Mouse (Mus musculus) hindbrain, embryonic 11.5 days (tissue): ENCODE data around the gene Fam229b. TPM values are rescaled to one million over a fixed set of nuclear protein-coding genes. Genes with fewer than 3 reads are reported as not detected.

Experiments
- ATAC-seq: fragments of 200-750 bp; cut with Nextera tagmentation; 2 replicates; pipeline ENCODE4 v1.8.0; 2017; ENCODE audit warnings: mild to moderate bottlenecking, moderate TSS enrichment, moderate library complexity; ENCODE audit not compliant: low FRiP score
- DNase-seq: peaks from one replicate; pipeline ENCODE4 v3.0.0-alpha.2; 2015; ENCODE audit warnings: low spot score
- H3K27ac ChIP-seq: fragments of 300-500 bp; sonication (generic); 2 replicates; pipeline ENCODE4 v1.5.1; 2014; ENCODE audit warnings: mild to moderate bottlenecking, low read depth, low read length
- H3K27me3 ChIP-seq: fragments of 300-500 bp; sonication (generic); 2 replicates; pipeline ENCODE4 v1.6.1; 2014; ENCODE audit warnings: mild to moderate bottlenecking, low read length, moderate library complexity, mixed read lengths; ENCODE audit not compliant: control insufficient read depth, insufficient read depth
- H3K36me3 ChIP-seq: fragments of 300-500 bp; sonication (generic); 2 replicates; pipeline ENCODE4 v1.6.1; 2014; ENCODE audit warnings: mild to moderate bottlenecking, low read length, moderate library complexity, mixed read lengths; ENCODE audit not compliant: control insufficient read depth, insufficient read depth
- H3K4me1 ChIP-seq: fragments of 300-500 bp; sonication (generic); replicated peaks from 2 replicates; pipeline ENCODE4 v1.6.1; 2014; ENCODE audit warnings: low read length, mixed read lengths; ENCODE audit not compliant: control insufficient read depth, insufficient read depth
- H3K4me2 ChIP-seq: fragments of 300-500 bp; sonication (generic); replicated peaks from 2 replicates; pipeline ENCODE4 v1.6.1; 2014; ENCODE audit warnings: mild to moderate bottlenecking, low read depth, low read length
- H3K4me3 ChIP-seq: fragments of 300-500 bp; sonication (generic); 2 replicates; pipeline ENCODE4 v1.5.1; 2014; ENCODE audit warnings: low read depth, low read length
- H3K9ac ChIP-seq: fragments of 300-500 bp; sonication (generic); 2 replicates; pipeline ENCODE4 v1.6.1; 2014; ENCODE audit warnings: low read depth, low read length
- H3K9me3 ChIP-seq: fragments of 300-500 bp; sonication (generic); 2 replicates; pipeline ENCODE4 v1.6.1; 2016; ENCODE audit warnings: low read length; ENCODE audit not compliant: control insufficient read depth
- WGBS: fragments of 180-500 bp; shearing (Covaris S2); extraction: QIAGEN DNeasy Blood & Tissue Kit; methylation state at CpG from one replicate; pipeline ENCODE4 v1.1.7; 2014; 5-methylcytosine and 5-hydroxymethylcytosine counted together
- polyA plus RNA-seq: library from polyadenylated mRNA; unstranded; fragments of >200 nt; fragmentation: Nextera tagmentation; extraction: Ambion mirVana; gene quantifications from 2 replicates; pipeline ENCODE4 v1.2.1, GENCODE M21; 2014

Gene Fam229b
- polyA plus RNA-seq, 1 experiment from 2014 or later = 14.4 TPM

DNA sequence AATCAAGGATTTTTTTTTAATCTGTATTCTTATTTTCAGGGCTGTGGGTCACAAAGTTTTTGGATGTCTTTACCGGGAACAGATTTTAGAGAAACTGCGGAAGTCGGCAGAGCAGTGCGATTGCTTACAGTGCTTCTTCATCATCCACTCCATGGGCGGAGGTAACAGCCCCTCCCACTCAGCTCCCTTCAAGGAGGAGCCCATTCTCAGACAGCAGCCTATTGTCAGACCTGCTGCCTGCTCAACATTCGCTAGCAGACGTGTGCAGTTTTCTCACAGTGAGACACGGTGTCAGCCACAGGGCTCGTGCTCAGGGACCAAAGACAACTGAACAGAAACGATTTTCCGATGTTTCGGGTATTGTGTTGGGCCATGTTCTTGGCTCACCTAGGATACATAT, 8.5 kb upstream of the Fam229b start:
- peak; percentile 68; the same call in 1 of the 2 replicates for ATAC-seq
- WGBS = 68% methylated on average over 12 of the region's 12 CpGs
- peak; percentile 31 for DNase-seq
- no peak overlapping the region for H3K4me2 ChIP-seq
- H3K4me3 ChIP-seq = no peak overlapping the region
- no peaks in the 10 kb centered on the region for H3K27me3 ChIP-seq
- no peaks in the 10 kb centered on the region for H3K4me1 ChIP-seq
- H3K36me3 ChIP-seq = 0 out of 2 replicates have a peak, but pooled peaks cover 2% of the 10 kb centered on the region
- H3K9me3 ChIP-seq = no peaks in the 10 kb centered on the region
- no peak overlapping the region for H3K27ac ChIP-seq
- no peak overlapping the region for H3K9ac ChIP-seq

GRCm38 (mm10) chr10:39141401-39141800, 7.7 kb upstream of the Fam229b start:
- no peaks in the 10 kb centered on the region for H3K27me3 ChIP-seq
- no peak overlapping the region for H3K27ac ChIP-seq
- no peak overlapping the region for H3K4me2 ChIP-seq
- H3K4me3 ChIP-seq = no peak overlapping the region
- H3K36me3 ChIP-seq = 0 out of 2 replicates have a peak, but pooled peaks cover 2% of the 10 kb centered on the region
- DNase-seq = no peak
- no peak overlapping the region for H3K9ac ChIP-seq
- no peaks in the 10 kb centered on the region for H3K4me1 ChIP-seq
- no peaks in the 10 kb centered on the region for H3K9me3 ChIP-seq
- WGBS = 95% methylated on average over 2 of the region's 2 CpGs
- 0 out of 2 replicates have a peak, but pooled peaks have one; percentile 48 for ATAC-seq

DNA sequence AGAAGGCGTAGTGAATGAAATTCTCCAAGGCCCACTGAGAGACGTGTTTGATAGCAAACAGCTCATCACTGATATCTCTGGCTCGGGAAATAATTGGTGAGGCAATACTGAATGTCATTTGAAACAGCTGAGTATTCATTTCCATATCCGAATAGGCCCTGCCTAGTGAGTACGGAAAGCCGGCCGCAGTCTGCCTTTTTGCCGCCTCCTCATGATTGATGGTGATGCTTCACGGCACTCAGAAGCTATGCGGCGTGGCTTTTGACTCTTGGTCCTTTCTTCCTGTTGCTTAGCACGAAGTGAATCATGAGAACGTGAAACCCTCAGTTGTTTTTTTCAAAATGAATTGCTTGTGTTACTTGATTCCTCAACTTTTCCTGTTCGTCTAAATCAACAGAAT, 7.1 kb upstream of the Fam229b start:
- 0 out of 2 replicates have a peak, but pooled peaks cover 2% of the 10 kb centered on the region for H3K36me3 ChIP-seq
- H3K27ac ChIP-seq = no peak overlapping the region
- peak; percentile 78 for ATAC-seq
- no peak overlapping the region for H3K9ac ChIP-seq
- H3K27me3 ChIP-seq = no peaks in the 10 kb centered on the region
- 46% methylated on average over 14 of the region's 14 CpGs for WGBS
- no peaks in the 10 kb centered on the region for H3K4me1 ChIP-seq
- peak; percentile 58 for DNase-seq
- H3K4me2 ChIP-seq = no peak overlapping the region
- H3K4me3 ChIP-seq = no peak overlapping the region
- no peaks in the 10 kb centered on the region for H3K9me3 ChIP-seq

- no peak overlapping the region for H3K4me3 ChIP-seq
- H3K27me3 ChIP-seq = no peaks in the 10 kb centered on the region
- no peak for ATAC-seq
- H3K4me1 ChIP-seq = no peaks in the 10 kb centered on the region
- H3K27ac ChIP-seq = no peak overlapping the region
- H3K9ac ChIP-seq = no peak overlapping the region
- H3K4me2 ChIP-seq = no peak overlapping the region
- 88% methylated on average over 6 of the region's 6 CpGs for WGBS
- H3K36me3 ChIP-seq = no peaks in the 10 kb centered on the region
- H3K9me3 ChIP-seq = no peaks in the 10 kb centered on the region
- no peak for DNase-seq
Measured at GRCm38 (mm10) chr10:39138761-39139160, 5.0 kb upstream of the Fam229b start.

DNA sequence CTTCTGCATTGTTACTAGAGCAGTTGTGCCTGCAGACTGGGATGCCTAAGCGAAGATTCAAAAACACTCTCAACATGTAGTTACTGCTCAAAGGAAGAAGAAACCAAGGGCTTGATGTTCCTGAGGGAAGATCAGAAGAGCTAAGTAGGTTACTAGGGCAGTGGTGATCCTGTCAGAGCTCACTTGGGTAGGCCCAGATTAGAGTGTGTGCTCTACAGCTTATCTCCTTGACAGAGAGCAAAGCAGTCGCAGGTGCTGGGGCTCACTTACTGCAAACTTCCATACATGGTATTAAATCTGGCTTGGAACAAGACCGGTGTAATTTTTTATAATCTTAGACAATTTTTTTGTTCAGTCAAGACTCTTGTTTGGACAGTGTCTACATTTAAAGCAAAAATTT, 4.1 kb upstream of the Fam229b start:
- H3K4me1 ChIP-seq = no peaks in the 10 kb centered on the region
- no peak overlapping the region for H3K4me3 ChIP-seq
- DNase-seq (no peak), ATAC-seq (no peak)
- no peaks in the 10 kb centered on the region for H3K36me3 ChIP-seq
- H3K9ac ChIP-seq = no peak overlapping the region
- H3K4me2 ChIP-seq = no peak overlapping the region
- H3K27me3 ChIP-seq = no peaks in the 10 kb centered on the region
- H3K27ac ChIP-seq = no peak overlapping the region
- 93% methylated on average over 3 of the region's 3 CpGs for WGBS
- no peaks in the 10 kb centered on the region for H3K9me3 ChIP-seq

DNA sequence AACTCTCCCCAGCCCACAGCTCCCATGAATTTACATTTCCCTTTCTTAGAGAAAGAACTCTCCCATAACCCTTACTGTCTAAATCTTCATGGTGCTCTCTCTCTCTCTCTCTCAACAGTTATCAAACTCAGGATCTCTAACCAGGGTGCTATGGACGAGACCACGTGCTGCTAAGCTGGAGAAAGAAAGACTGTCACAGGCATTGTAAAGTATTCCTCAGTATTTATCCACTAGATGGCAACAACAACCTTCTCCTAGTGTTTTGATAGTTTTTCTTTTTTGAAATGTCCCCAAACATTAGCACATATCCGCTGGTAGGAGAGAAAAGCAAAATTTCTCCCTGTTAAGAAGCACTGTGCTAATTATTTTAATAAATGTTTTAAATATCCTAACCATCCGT, 12.3 kb downstream of the Fam229b start:
- no peak for DNase-seq
- H3K27me3 ChIP-seq = no peaks in the 10 kb centered on the region
- WGBS = 43% methylated on average over 4 of the region's 4 CpGs
- no peak overlapping the region for H3K27ac ChIP-seq
- H3K9ac ChIP-seq = no peak overlapping the region
- no peaks in the 10 kb centered on the region for H3K9me3 ChIP-seq
- no peaks in the 10 kb centered on the region for H3K4me1 ChIP-seq
- ATAC-seq = no peak
- no peaks in the 10 kb centered on the region for H3K36me3 ChIP-seq
- no peak overlapping the region for H3K4me2 ChIP-seq
- no peak overlapping the region for H3K4me3 ChIP-seq

DNA sequence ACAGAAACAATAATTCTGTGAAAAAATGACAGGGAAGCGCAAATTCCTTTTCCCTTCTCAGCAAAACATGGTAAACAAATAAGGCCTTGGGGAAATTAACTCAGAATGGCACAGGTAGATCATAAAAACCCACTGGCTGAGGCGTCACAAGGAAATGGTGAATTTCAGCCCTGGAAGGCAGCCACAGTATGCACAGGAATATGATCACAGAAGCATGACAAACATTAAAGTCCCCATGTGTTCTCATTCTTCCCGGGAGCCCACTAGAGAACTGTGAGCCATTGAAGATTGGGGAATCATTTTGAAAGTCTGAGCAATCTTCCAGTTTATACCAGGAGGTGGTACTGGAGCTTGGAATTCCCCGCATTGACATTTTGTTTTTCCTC, 24.2 kb downstream of the Fam229b start:
- no peak for ATAC-seq
- Histone ChIP-seq H3K27me3 (no peaks in the 10 kb centered on the region), H3K4me2 (no peak overlapping the region), H3K27ac (no peak overlapping the region), H3K9me3 (no peaks in the 10 kb centered on the region), H3K4me1 (no peaks in the 10 kb centered on the region), H3K36me3 (no peaks in the 10 kb centered on the region), H3K4me3 (no peak overlapping the region), H3K9ac (no peak overlapping the region)
- 73% methylated on average over 4 of the region's 4 CpGs for WGBS
- no peak for DNase-seq

DNA sequence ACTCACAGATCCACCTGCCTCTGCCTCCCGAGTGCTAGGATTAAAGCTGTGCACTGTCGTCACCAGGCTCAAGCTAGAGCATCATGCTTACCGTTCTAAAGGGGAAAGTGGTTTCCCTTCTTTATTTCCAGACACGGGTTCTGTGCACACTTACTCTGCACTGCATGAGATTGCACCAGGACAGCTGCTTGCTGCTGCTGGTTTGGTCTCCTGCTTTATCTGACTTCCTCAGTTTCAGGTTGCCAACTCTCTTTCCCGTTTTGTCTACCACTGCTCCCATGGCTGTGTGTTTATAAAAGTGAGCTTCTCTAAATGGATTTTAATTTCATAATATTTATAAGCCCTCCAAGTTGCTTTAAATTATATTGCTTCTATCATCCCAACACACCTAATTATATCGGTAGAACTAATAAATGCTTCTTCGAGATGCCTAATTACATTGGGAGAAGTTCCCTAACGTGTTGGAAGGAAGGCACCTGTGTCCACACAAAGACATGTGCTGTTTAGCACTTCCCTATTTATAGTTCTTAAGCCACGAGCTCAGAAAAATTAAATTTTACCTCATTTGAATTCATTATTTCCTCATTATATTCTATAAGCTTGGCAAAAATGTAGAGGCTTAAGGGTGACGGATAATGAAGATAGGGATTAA, 24.8 kb downstream of the Fam229b start:
- no peaks in the 10 kb centered on the region for H3K9me3 ChIP-seq
- no peaks in the 10 kb centered on the region for H3K4me1 ChIP-seq
- H3K9ac ChIP-seq = no peak overlapping the region
- no peak overlapping the region for H3K4me3 ChIP-seq
- no peak overlapping the region for H3K4me2 ChIP-seq
- H3K27ac ChIP-seq = no peak overlapping the region
- DNase-seq (no peak), ATAC-seq (no peak)
- no peaks in the 10 kb centered on the region for H3K27me3 ChIP-seq
- H3K36me3 ChIP-seq = no peaks in the 10 kb centered on the region
- 82% methylated on average over 10 of the region's 10 CpGs for WGBS

DNA sequence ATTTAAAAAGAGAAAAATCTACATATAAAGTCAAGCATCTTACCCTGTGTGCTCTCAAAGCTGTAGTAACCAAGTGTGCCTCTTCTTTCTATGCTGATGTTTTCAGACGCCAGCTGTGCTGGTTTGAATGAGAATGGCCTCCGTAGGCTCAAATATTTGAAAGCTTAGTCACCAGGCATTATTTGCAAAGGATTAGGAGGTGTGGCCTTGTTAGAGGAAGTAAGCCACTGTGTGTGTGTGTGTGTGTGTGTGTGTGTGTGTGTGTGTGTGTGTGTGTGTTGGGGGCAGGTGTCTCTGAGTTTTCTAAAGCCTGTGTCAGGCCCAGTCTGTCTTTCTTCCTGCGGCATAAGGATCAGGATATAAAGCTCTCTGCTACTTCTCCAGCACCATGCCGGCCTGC, 26.8 kb downstream of the Fam229b start:
- no peaks in the 10 kb centered on the region for H3K27me3 ChIP-seq
- H3K9me3 ChIP-seq = no peaks in the 10 kb centered on the region
- no peaks in the 10 kb centered on the region for H3K4me1 ChIP-seq
- H3K9ac ChIP-seq = no peak overlapping the region
- H3K4me3 ChIP-seq = no peak overlapping the region
- 54% methylated on average over 4 of the region's 4 CpGs for WGBS
- H3K36me3 ChIP-seq = no peaks in the 10 kb centered on the region
- H3K4me2 ChIP-seq = no peak overlapping the region
- no peak for DNase-seq
- ATAC-seq = no peak
- no peak overlapping the region for H3K27ac ChIP-seq
